Mouse (Mus musculus) lung, postnatal 0 days (tissue): ENCODE measurements around the gene Abcg5.

ENCODE experiments used
- CTCF ChIP-seq: IDR thresholded peaks from 2 replicates; pipeline ENCODE4 v1.5.1; 2016; ENCODE audit warnings: antibody characterized with exemption, mild to moderate bottlenecking
- EP300 ChIP-seq: IDR thresholded peaks from 2 replicates; pipeline ENCODE4 v1.6.1; 2016; ENCODE audit warnings: antibody characterized with exemption, mild to moderate bottlenecking, control low read depth

- TF ChIP-seq CTCF, result no peak
- no peak for TF ChIP-seq EP300
These were observed 59.9 kb downstream of the Abcg5 start for GRCm38 (mm10) chr17:84622873-84623272.
